Mouse (Mus musculus) cortical plate, adult 2 months (tissue): ENCODE measurements around the gene Dad1. TPM values are rescaled to one million over a fixed set of nuclear protein-coding genes. Genes with fewer than 3 reads are reported as not detected.

Experiments
- H3K27ac ChIP-seq: fragments of 200-500 bp; 2 replicates; pipeline ENCODE4 v1.5.1; 2012; ENCODE audit warnings: low read length, control low read depth, inconsistent platforms; ENCODE audit not compliant: insufficient read depth
- H3K4me1 ChIP-seq: fragments of 200-500 bp; 2 replicates; pipeline ENCODE4 v1.6.1; 2011; ENCODE audit warnings: low read length; ENCODE audit not compliant: control insufficient read depth, insufficient read depth
- H3K4me3 ChIP-seq: fragments of 200-500 bp; 2 replicates; pipeline ENCODE4 v1.5.1; 2011; ENCODE audit warnings: mild to moderate bottlenecking, low read length, control low read depth; ENCODE audit not compliant: insufficient read depth
- CTCF ChIP-seq: fragments of 200-500 bp; IDR thresholded peaks from 2 replicates; pipeline ENCODE4 v1.5.1; 2011; ENCODE audit warnings: mild to moderate bottlenecking, control low read depth, low read length; ENCODE audit not compliant: insufficient read depth; ENCODE audit errors: extremely low read depth
- POLR2A ChIP-seq: fragments of 200-500 bp; IDR thresholded peaks from 2 replicates; pipeline ENCODE4 v1.6.1; 2011; ENCODE audit warnings: mild to moderate bottlenecking, low read length, control low read depth; ENCODE audit not compliant: insufficient read depth; ENCODE audit errors: extremely low read depth
- polyA plus RNA-seq: library from polyadenylated mRNA; depleted of rRNA; stranded (reverse); fragments of >200 nt; gene quantifications from 2 replicates; pipeline ENCODE4 v1.2.3, GENCODE M21; 2012; rRNA removed

The Dad1 gene
- polyA plus RNA-seq: 227 and 267 TPM in 2 replicates

GRCm38 (mm10) chr14:54253741-54254291 is at the start of gene Dad1, which contains the start of gene Abhd4:
TSS of gene Dad1 (minus strand) at chr14:54254104.
TSS of gene Abhd4 (plus strand) at chr14:54254188.
- Histone ChIP-seq H3K27ac (no peak within 1 kb of the TSS), H3K4me1 (peaks cover 7% of the 10 kb centered on the region; the same call in 1 of the 2 replicates), H3K4me3 (peak within 1 kb of the TSS; percentile 61)
- TF ChIP-seq CTCF (no peak), POLR2A (peak; percentile 95)

DNA sequence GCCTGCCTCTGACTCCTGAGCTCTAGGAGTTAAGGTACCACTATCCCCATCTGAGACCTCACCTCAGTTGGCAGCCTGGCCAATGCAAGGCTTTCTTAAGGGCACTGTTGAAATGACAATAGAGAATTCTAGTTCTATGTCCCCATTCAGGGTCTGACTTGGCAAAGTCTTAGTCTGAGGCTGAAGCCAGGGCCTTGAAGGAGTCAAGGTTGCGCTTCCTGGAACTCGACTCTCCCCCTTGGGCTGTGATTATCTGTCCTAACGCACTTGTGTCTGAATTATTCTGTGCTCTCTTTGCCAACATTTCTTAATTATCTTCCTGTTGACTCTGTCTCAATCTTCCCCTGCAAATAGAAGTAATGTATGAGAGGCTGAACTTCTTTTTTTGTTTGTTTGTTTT is 46.8 kb upstream of the Dad1 start:
- no peak for TF ChIP-seq POLR2A
- no peak for TF ChIP-seq CTCF

GRCm38 (mm10) chr14:54300136-54300535 is 46.2 kb upstream of the Dad1 start:
- no peak overlapping the region for H3K4me3 ChIP-seq
- TF ChIP-seq CTCF (no peak), POLR2A (no peak)
- no peaks in the 10 kb centered on the region for H3K4me1 ChIP-seq
- no peak overlapping the region for H3K27ac ChIP-seq

More for the DNA sequence above, 46.8 kb upstream of the Dad1 start:
- Histone ChIP-seq H3K4me3 (no peak overlapping the region), H3K4me1 (no peaks in the 10 kb centered on the region), H3K27ac (no peak overlapping the region)

GRCm38 (mm10) chr14:54284839-54285238 is 30.9 kb upstream of the Dad1 start, which contains the start of gene Olfr49:
TSS of gene Olfr49 (minus strand) at chr14:54284939.
- Histone ChIP-seq H3K4me1 (no peaks in the 10 kb centered on the region), H3K27ac (no peak within 1 kb of the TSS), H3K4me3 (no peak within 1 kb of the TSS)
- TF ChIP-seq POLR2A (no peak), CTCF (no peak)

GRCm38 (mm10) chr14:54276446-54276845 is 22.5 kb upstream of the Dad1 start:
- H3K4me1 ChIP-seq: no peaks in the 10 kb centered on the region
- H3K27ac ChIP-seq: no peak overlapping the region
- TF ChIP-seq CTCF (no peak), POLR2A (no peak)
- no peak overlapping the region for H3K4me3 ChIP-seq

DNA sequence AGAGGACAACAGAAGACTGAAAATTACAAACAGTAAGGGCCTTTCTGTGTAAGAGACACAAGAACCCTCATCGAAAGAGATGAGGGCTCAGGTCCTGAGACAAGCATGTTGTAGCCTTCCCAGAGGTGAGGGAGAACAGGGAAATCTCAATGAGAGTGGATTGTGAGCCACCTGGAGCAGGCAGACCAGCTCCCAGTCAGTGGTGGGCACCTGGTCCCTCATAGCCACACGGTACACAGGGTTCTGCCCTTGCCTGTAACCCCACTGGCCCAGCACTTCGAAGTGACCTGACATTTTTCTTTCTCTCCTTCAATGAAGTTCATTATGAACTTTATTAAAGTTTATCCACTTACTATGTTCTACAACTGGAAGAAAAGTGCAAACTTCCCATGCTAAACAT is 18.8 kb upstream of the Dad1 start:
- no peak for TF ChIP-seq POLR2A
- no peak for TF ChIP-seq CTCF
- H3K27ac ChIP-seq: no peak overlapping the region
- H3K4me1 ChIP-seq: no peaks in the 10 kb centered on the region
- H3K4me3 ChIP-seq: no peak overlapping the region

- Histone ChIP-seq H3K4me3 (no peak overlapping the region), H3K27ac (no peak overlapping the region), H3K4me1 (no peaks in the 10 kb centered on the region)
- TF ChIP-seq POLR2A: no peak
- no peak for TF ChIP-seq CTCF
These were observed 18.2 kb upstream of the Dad1 start for GRCm38 (mm10) chr14:54271976-54272606.

GRCm38 (mm10) chr14:54270413-54270812 is 16.5 kb upstream of the Dad1 start:
- H3K27ac ChIP-seq: no peak overlapping the region

GRCm38 (mm10) chr14:54269566-54269965 is 15.7 kb upstream of the Dad1 start:
- Histone ChIP-seq H3K4me3 (no peak overlapping the region), H3K4me1 (no peaks in the 10 kb centered on the region), H3K27ac (no peak overlapping the region)
- TF ChIP-seq CTCF (no peak), POLR2A (no peak)

More at GRCm38 (mm10) chr14:54270413-54270812, 16.5 kb upstream of the Dad1 start:
- no peak overlapping the region for H3K4me3 ChIP-seq
- no peak for TF ChIP-seq CTCF
- TF ChIP-seq POLR2A: no peak
- no peaks in the 10 kb centered on the region for H3K4me1 ChIP-seq

- no peak for TF ChIP-seq POLR2A
- no peak for TF ChIP-seq CTCF
- Histone ChIP-seq H3K27ac (no peak overlapping the region), H3K4me3 (no peak overlapping the region), H3K4me1 (no peaks in the 10 kb centered on the region)
These were observed 14.1 kb upstream of the Dad1 start for GRCm38 (mm10) chr14:54267966-54268365.
